Mouse (Mus musculus): ENCODE measurements around the gene Clip1.

The Clip1 gene

GRCm38 (mm10) chr5:123572357-123573186, 111.8 kb downstream of the Clip1 start, which contains the start of gene Vps33a:
Vps33a (minus strand) TSS chr5:123573038.
- Histone ChIP-seq H3K36me3 (ENCODE audit: insufficient read depth, low read length) (peaks cover 29% of the 10 kb centered on the region), H3K4me1 (replicated peaks; ENCODE audit: low read depth, low read length) (peaks cover 15% of the 10 kb centered on the region), H3K9me3 (ENCODE audit: low read length) (no peaks in the 10 kb centered on the region), H3K4me3 (replicated peaks; ENCODE audit: low read length) (peak within 1 kb of the TSS; percentile 98), H3K27me3 (ENCODE audit: insufficient read depth, low read length) (no peaks in the 10 kb centered on the region)
- TF ChIP-seq CTCF (conservative IDR thresholded peaks at IDR 0.05; ENCODE audit: low read length), result no peak
- TF ChIP-seq POU5F1 (IDR thresholded peaks at IDR 0.05; ENCODE audit: borderline replicate concordance, low read length), result no peak
- TF ChIP-seq NANOG (IDR thresholded peaks at IDR 0.05; ENCODE audit: borderline replicate concordance, low read length), result no peak

GRCm38 (mm10) chr5:123561128-123561527, 123.3 kb downstream of the Clip1 start:
- no peaks in the 10 kb centered on the region for H3K27me3 ChIP-seq (ENCODE audit: insufficient read depth, low read length)
- TF ChIP-seq POU5F1 (IDR thresholded peaks at IDR 0.05; ENCODE audit: borderline replicate concordance, low read length), result no peak
- TF ChIP-seq NANOG (IDR thresholded peaks at IDR 0.05; ENCODE audit: borderline replicate concordance, low read length), result no peak
- no peak for TF ChIP-seq CTCF (conservative IDR thresholded peaks at IDR 0.05; ENCODE audit: low read length)
- peaks cover 12% of the 10 kb centered on the region for H3K4me1 ChIP-seq (replicated peaks; ENCODE audit: low read depth, low read length)
- H3K4me3 ChIP-seq (replicated peaks; ENCODE audit: low read length), result no peak overlapping the region
- peaks cover 85% of the 10 kb centered on the region for H3K36me3 ChIP-seq (ENCODE audit: insufficient read depth, low read length)
- no peaks in the 10 kb centered on the region for H3K9me3 ChIP-seq (ENCODE audit: low read length)

GRCm38 (mm10) chr5:123559588-123559987, 124.8 kb downstream of the Clip1 start:
- no peaks in the 10 kb centered on the region for H3K9me3 ChIP-seq (ENCODE audit: low read length)
- peaks cover 12% of the 10 kb centered on the region for H3K4me1 ChIP-seq (replicated peaks; ENCODE audit: low read depth, low read length)
- peaks cover 79% of the 10 kb centered on the region for H3K36me3 ChIP-seq (ENCODE audit: insufficient read depth, low read length)
- H3K4me3 ChIP-seq (replicated peaks; ENCODE audit: low read length), result no peak overlapping the region
- H3K27me3 ChIP-seq (ENCODE audit: insufficient read depth, low read length), result no peaks in the 10 kb centered on the region
- TF ChIP-seq CTCF (conservative IDR thresholded peaks at IDR 0.05; ENCODE audit: low read length), result no peak
- no peak for TF ChIP-seq NANOG (IDR thresholded peaks at IDR 0.05; ENCODE audit: borderline replicate concordance, low read length)
- TF ChIP-seq POU5F1 (IDR thresholded peaks at IDR 0.05; ENCODE audit: borderline replicate concordance, low read length), result no peak

GRCm38 (mm10) chr5:123556451-123556850, 128.0 kb downstream of the Clip1 start:
- Histone ChIP-seq H3K36me3 (ENCODE audit: insufficient read depth, low read length) (peaks cover 55% of the 10 kb centered on the region), H3K4me3 (replicated peaks; ENCODE audit: low read length) (no peak overlapping the region), H3K4me1 (replicated peaks; ENCODE audit: low read depth, low read length) (peaks cover 8% of the 10 kb centered on the region), H3K9me3 (ENCODE audit: low read length) (no peaks in the 10 kb centered on the region), H3K27me3 (ENCODE audit: insufficient read depth, low read length) (no peaks in the 10 kb centered on the region)
- TF ChIP-seq POU5F1 (IDR thresholded peaks at IDR 0.05; ENCODE audit: borderline replicate concordance, low read length) (no peak), NANOG (IDR thresholded peaks at IDR 0.05; ENCODE audit: borderline replicate concordance, low read length) (no peak)

GRCm38 (mm10) chr5:123555693-123556092, 128.7 kb downstream of the Clip1 start:
- no peaks in the 10 kb centered on the region for H3K9me3 ChIP-seq (ENCODE audit: low read length)
- TF ChIP-seq CTCF (conservative IDR thresholded peaks at IDR 0.05; ENCODE audit: low read length) (no peak), NANOG (IDR thresholded peaks at IDR 0.05; ENCODE audit: borderline replicate concordance, low read length) (no peak), POU5F1 (IDR thresholded peaks at IDR 0.05; ENCODE audit: borderline replicate concordance, low read length) (no peak)
- no peak overlapping the region for H3K4me3 ChIP-seq (replicated peaks; ENCODE audit: low read length)
- H3K27me3 ChIP-seq (ENCODE audit: insufficient read depth, low read length), result no peaks in the 10 kb centered on the region
- peaks cover under 1% of the 10 kb centered on the region; the same call in 1 of the 2 replicates for H3K4me1 ChIP-seq (replicated peaks; ENCODE audit: low read depth, low read length)
- peaks cover 55% of the 10 kb centered on the region for H3K36me3 ChIP-seq (ENCODE audit: insufficient read depth, low read length)

- peaks cover 87% of the 10 kb centered on the region for H3K36me3 ChIP-seq (ENCODE audit: insufficient read depth, low read length)
- H3K9me3 ChIP-seq (ENCODE audit: low read length), result no peaks in the 10 kb centered on the region
- TF ChIP-seq POU5F1 (IDR thresholded peaks at IDR 0.05; ENCODE audit: borderline replicate concordance, low read length), result no peak
- no peak for TF ChIP-seq CTCF (conservative IDR thresholded peaks at IDR 0.05; ENCODE audit: low read length)
- H3K4me3 ChIP-seq (replicated peaks; ENCODE audit: low read length), result no peak overlapping the region
- 0 out of 2 replicates have a peak, but pooled peaks cover under 1% of the 10 kb centered on the region for H3K4me1 ChIP-seq (replicated peaks; ENCODE audit: low read depth, low read length)
- H3K27me3 ChIP-seq (ENCODE audit: insufficient read depth, low read length), result no peaks in the 10 kb centered on the region
Measured at GRCm38 (mm10) chr5:123533801-123534200, 150.6 kb downstream of the Clip1 start.

GRCm38 (mm10) chr5:123530056-123530455, 154.4 kb downstream of the Clip1 start:
- TF ChIP-seq POU5F1 (IDR thresholded peaks at IDR 0.05; ENCODE audit: borderline replicate concordance, low read length), result no peak
- no peak for TF ChIP-seq NANOG (IDR thresholded peaks at IDR 0.05; ENCODE audit: borderline replicate concordance, low read length)
- TF ChIP-seq CTCF (conservative IDR thresholded peaks at IDR 0.05; ENCODE audit: low read length), result no peak
- Histone ChIP-seq H3K27me3 (ENCODE audit: insufficient read depth, low read length) (peaks cover 6% of the 10 kb centered on the region), H3K4me3 (replicated peaks; ENCODE audit: low read length) (no peak overlapping the region), H3K4me1 (replicated peaks; ENCODE audit: low read depth, low read length) (peaks cover 15% of the 10 kb centered on the region), H3K9me3 (ENCODE audit: low read length) (no peaks in the 10 kb centered on the region), H3K36me3 (ENCODE audit: insufficient read depth, low read length) (peaks cover 78% of the 10 kb centered on the region)

GRCm38 (mm10) chr5:123528641-123529040, 155.8 kb downstream of the Clip1 start:
- peaks cover 12% of the 10 kb centered on the region for H3K27me3 ChIP-seq (ENCODE audit: insufficient read depth, low read length)
- TF ChIP-seq NANOG (IDR thresholded peaks at IDR 0.05; ENCODE audit: borderline replicate concordance, low read length), result no peak
- TF ChIP-seq POU5F1 (IDR thresholded peaks at IDR 0.05; ENCODE audit: borderline replicate concordance, low read length), result no peak
- TF ChIP-seq CTCF (conservative IDR thresholded peaks at IDR 0.05; ENCODE audit: low read length), result no peak
- H3K36me3 ChIP-seq (ENCODE audit: insufficient read depth, low read length), result peaks cover 64% of the 10 kb centered on the region
- H3K9me3 ChIP-seq (ENCODE audit: low read length), result no peaks in the 10 kb centered on the region
- H3K4me1 ChIP-seq (replicated peaks; ENCODE audit: low read depth, low read length), result peaks cover 22% of the 10 kb centered on the region
- no peak overlapping the region for H3K4me3 ChIP-seq (replicated peaks; ENCODE audit: low read length)

Data from E14TG2a.4 (cell line).